Mouse (Mus musculus) activated CD4-positive, CD25-positive, alpha-beta regulatory T cell (primary cell): Measurements from ENCODE around the gene 0610012G03Rik. TPM values are rescaled to one million over a fixed set of nuclear protein-coding genes. Genes with fewer than 3 reads are reported as not detected.

Source experiments
- polyA plus RNA-seq, 2 experiments: library from polyadenylated mRNA; unstranded; fragments of 100-300 nt; shearing (Covaris generic); gene quantifications; one replicate each; pipeline ENCODE4 v1.2.1; 2017

0610012G03Rik gene
- polyA plus RNA-seq: 10 to 100 TPM; 42.7 to 54.2 TPM

GRCm38 (mm10) chr16:31948345-31948774, at the start of gene 0610012G03Rik, which contains the start of gene Ncbp2:
Gene 0610012G03Rik, minus strand, starts transcription at chr16:31948494.
Gene Ncbp2, plus strand, starts transcription at chr16:31948513.

DNA sequence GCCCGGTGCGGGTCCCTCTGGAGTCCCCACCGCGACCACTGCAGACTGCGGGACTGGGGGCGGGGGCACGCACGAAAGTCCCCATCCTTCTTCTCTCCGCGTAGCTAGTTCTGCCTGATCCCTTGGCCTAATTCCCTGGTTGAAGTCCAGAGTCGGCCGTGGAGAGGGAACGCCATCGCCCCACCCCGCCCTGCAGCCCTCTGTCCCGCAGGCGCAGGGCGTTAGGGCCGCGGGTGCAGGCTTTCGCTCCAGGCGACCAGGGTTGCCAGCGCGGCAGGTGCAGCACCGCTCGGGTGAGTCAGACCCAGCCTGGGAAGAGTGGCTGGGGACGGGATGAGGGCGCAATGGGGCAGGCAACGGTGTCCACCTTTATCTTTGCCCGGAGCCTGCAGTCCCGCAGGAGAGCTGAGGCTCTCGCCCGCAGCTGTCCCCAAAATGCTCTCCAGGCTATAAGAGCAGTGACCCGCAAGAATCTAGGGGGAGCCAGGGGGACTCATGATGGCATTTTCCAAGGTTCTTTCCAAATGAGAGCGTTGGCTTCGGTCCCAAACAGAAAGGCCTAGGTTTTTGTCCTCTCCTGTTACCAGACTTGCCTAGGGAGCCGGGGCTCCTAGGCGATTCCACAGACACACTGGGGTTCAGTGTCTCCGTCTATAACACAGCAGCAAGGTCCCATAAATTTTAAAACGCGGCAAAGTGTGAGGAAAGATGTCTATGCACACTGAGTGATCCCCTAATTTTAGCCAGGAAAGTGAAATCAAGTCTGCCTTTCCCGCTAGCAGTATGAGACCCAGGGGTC, 14.3 kb downstream of the 0610012G03Rik start, which contains the start of gene Pigz:
TSS of gene Pigz (plus strand) at position 101 of the 799 bp plus-strand sequence.

Other genes starting within 250 kb of the 0610012G03Rik start
- not detected for gene Meltf, start 69.7 kb downstream of the 0610012G03Rik start, polyA plus RNA-seq
- 1 to 10 TPM; 1.2 to 1.9 TPM for gene Pigz, start 14.6 kb downstream of the 0610012G03Rik start, polyA plus RNA-seq
- gene Ncbp2, start within 50 bp of the 0610012G03Rik start, polyA plus RNA-seq: 10 to 100 TPM; 40.2 to 40.6 TPM
- 10 to 100 TPM; 17.3 to 18.6 TPM for gene Senp5, start 54.8 kb upstream of the 0610012G03Rik start, polyA plus RNA-seq
- gene Pak2, start 130.8 kb upstream of the 0610012G03Rik start, polyA plus RNA-seq: 100 to 1,000 TPM; 112 to 151 TPM
- gene Pigx, start 151.2 kb upstream of the 0610012G03Rik start, polyA plus RNA-seq: 100 to 1,000 TPM; 182 to 209 TPM
- gene Cep19, start 151.3 kb upstream of the 0610012G03Rik start, polyA plus RNA-seq: 10 to 100 TPM; 35.7 to 42.3 TPM
- gene Nrros, start 217.1 kb upstream of the 0610012G03Rik start, polyA plus RNA-seq: 10 to 100 TPM; 86.5 to 91.7 TPM
- gene Bex6, start 231.3 kb upstream of the 0610012G03Rik start, polyA plus RNA-seq: under 1 TPM in 1 of 2 experiments, not detected in 1; 0.38 TPM